Mouse (Mus musculus) adrenal gland, postnatal 4 days (tissue): ENCODE results near the gene Dph5. TPM values are rescaled to one million over a fixed set of nuclear protein-coding genes. Genes with fewer than 3 reads are reported as not detected.

Experiments
- microRNA-seq: library from miRNA; unstranded; fragments of <30 nt; microRNA quantifications from one replicate; pipeline ENCODE4 v1.2.0, GENCODE M21; 2021
- total RNA-seq, 2 experiments: library from RNA; stranded (reverse); gene quantifications; 2 replicates each; pipeline ENCODE4 v1.2.3; 2021

The Dph5 gene
- total RNA-seq, 2 experiments from 2014 or later, result 23.0 to 28.8 TPM

Small RNAs within 50 kb of the gene (microRNA-seq; reads per million reads assigned to microRNA genes)
- not detected for gene Mir669n

Other genes with a start within 250 kb of the Dph5 start
- 10 to 100 TPM; 25.4 to 25.8 TPM for gene S1pr1, start 172.8 kb upstream of the Dph5 start, total RNA-seq
- 10 to 100 TPM; 43.9 to 48.0 TPM for gene Slc30a7, start 119.6 kb downstream of the Dph5 start, total RNA-seq
- gene Extl2, start 119.6 kb downstream of the Dph5 start, total RNA-seq, result 10 to 100 TPM; 26.1 to 35.4 TPM
- gene Vcam1, start 241.9 kb downstream of the Dph5 start, total RNA-seq, result 10 to 100 TPM; 36.8 to 46.8 TPM